Mouse (Mus musculus) lung, postnatal 4 days (tissue): ENCODE measurements around the gene Zfp667.
"Not testable (repeated sequence)": the region's sequence is repeated elsewhere in the genome, so short reads cannot be mapped to it uniquely, and the experiment has no call there.

Source experiments
- DNase-seq, 2 experiments: peaks; one replicate each; pipeline ENCODE4 v3.0.0; 2021

Zfp667 gene

GRCm38 (mm10) chr7:6285842-6286705, at the start of gene Zfp667:
Gene Zfp667 (plus strand): TSS chr7:6286579.
- peak; percentile 97 to 98 for DNase-seq

GRCm38 (mm10) chr7:6239787-6240186, 46.6 kb upstream of the Zfp667 start:
- no peak for DNase-seq

DNA sequence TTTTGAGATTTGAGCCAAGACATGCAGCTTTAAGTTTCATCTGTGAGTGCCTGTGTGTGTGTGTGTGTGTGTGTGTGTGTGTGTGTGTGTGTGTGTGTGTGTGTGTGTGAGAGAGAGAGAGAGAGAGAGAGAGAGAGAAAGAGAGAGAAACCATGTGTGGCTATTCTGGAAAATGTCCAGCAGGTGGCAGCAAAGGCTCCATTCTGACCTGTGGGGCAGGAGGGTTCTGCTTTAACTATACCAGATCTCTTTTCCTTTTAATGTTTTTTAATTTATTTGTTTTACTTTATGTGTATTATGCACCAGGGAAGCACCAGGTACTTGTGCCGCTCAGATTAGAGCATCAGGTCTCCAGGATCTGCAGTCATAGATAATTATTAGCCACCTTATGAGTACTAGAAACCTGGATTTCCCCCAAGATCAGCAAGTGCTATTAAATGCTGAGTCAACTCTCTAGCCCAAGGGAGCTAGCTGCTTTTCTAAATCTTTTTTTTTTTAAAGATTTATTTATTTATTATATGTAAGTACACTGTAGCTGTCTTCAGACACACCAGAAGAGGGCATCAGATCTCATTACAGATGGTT, 45.4 kb upstream of the Zfp667 start:
- peak in 1 of 2 experiments; percentile 49 for DNase-seq

DNA sequence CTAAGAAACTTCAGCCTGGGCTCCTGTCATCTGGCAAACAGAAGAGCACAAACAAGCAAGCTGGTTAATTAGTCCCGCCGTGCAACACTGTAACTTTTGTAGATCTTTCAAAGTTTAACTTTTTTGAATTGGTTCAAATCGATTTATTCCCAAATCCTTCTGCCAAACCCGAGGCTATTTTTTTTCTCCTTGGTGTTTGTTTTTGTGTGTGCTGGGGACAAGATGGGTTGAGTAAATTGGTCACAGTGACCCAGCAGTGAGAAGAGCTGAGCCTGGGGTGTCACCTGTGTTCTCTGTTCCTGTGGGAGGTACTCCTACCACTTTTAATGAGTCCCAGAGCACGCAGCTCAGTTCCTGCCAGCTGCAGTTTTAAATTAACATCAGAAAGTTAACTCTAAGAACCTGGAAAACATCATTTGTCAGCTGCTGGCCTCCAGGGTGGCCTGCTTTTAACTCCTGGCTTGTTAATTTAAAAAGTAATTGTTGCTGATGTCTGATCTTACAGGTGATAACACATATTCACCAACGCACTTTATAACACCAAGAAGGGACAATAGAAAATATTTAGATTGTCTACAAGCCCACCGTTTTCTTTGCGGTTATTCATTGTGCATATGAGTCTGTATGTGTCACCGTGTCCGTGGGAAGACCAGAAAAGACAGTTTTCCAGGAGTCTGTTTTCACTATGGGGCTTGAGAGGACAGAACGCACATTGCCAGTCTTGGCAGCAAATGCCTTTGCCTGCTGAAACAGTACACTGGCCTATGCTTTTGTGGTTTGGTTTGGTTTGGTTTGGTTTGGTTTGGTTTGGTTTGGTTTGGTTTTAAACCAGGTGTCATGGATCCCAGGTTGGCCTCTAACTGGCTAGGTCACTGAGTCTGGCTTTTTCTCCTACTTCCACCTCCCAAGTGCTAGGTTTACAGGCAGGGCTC, 41.8 kb upstream of the Zfp667 start:
- no peak for DNase-seq

DNA sequence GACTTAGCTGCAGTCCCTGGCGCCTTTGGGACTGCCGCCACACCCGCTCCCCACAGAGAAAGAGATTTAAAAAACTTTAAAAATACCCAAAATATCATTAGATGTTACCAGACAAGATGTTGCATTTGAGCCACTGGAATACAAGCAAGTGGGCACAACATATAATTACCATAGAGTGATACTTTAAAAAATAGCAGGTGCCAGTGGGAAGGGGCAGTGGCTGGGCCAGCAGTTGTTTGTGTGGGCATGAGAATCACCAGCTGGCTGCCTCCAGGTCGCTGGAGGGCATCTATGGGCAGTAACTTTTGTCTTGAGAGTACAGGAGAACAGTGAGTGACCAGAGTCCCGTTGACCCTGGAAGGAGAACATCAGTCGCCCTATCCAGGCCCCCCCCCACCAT, 34.0 kb upstream of the Zfp667 start, which contains the start of gene Epp13:
Gene Epp13, plus strand, starts transcription at position 301 of the 400 bp plus-strand sequence.
- no peak for DNase-seq

- no peak for DNase-seq
Measured at GRCm38 (mm10) chr7:6254451-6254850, 31.9 kb upstream of the Zfp667 start.

DNA sequence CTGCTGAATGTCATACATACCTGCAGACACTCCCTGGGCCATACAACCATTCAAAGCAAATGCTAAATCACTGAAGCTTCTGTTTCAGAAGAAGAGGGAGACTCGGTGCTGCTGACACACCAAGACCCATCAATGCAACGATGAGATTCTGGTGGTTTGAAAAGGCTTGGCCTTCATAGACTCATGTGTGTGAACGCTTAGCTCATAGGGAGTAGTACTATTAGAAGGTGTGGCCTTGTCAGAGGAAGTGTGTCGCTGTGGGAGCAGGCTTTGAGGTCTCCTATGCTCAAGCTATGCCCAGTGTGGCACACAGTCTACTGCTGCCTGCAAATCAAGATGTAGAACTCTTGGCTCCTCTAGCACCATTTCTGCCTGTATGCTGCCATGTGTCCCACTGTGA, 29.0 kb upstream of the Zfp667 start:
- no peak for DNase-seq

DNA sequence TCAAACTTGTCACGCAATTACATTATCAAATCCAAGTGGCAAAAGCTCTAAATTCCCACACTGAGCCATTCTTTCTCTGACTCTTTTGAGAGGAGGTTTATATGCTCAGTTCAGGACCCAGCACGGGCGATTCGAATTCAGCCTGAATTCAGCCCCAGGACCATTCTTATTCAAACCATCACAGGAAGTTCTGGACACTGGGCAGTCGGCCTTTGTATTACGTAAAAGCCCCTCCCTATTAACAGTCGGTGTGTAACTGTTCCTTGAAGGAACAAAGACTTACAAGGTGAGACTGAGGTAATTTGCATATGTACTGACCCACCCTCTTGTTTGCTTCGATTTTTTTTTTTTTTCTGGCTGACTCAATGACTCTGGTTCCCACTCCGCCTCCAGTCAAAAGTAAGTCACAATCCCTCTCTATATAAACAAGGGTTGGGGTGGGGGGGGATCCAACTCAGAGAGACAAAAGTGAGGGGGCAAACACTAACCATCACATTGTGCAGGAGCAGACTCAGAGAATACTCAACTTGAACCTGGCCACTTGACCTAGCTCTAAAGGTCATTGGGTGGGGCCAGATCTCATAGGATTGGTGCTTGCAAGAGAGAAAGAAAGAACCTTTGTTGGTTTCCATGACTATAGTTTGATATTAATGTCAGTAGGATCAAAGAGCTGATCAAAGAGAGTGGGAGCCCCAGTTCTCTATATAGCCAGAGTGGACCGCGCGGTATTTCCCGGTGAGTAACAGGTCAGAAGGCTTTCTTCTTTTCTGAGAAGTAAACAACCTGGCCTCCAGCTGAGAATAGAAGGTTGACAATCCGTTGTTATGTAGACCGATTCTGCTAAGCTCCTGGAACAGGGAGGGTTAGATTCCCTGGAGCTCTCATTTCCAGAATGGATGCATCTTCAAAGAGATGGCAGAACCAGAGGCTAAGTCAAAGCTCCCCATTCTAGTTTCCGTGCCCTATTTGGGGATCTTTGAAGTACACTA, 27.9 kb upstream of the Zfp667 start:
- DNase-seq: no peak

- not testable (repeated sequence) for DNase-seq
Measured at GRCm38 (mm10) chr7:6260004-6260403, 26.4 kb upstream of the Zfp667 start.

GRCm38 (mm10) chr7:6262120-6262519, 24.3 kb upstream of the Zfp667 start:
- DNase-seq: no peak

- DNase-seq: no peak
Measured at GRCm38 (mm10) chr7:6262984-6263383, 23.4 kb upstream of the Zfp667 start.

DNA sequence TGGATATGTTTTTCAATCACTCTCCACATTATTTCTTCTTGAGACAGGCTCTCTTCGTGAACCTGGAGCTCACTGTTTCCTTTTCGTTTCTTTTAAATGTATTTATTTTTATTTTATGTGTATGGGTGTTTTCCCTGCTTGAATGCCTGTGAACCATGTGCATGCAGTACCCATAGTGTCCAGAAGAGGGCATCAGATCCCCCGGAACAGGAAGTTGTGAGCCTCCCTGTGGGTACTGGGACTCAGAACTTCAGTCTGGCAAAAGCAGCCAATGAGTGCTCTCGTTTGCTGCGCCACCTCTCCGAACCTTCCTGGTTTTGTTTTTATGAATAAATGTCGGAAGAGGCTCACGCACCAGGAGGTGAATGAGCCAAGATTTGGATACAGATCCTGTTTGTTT, 20.7 kb upstream of the Zfp667 start:
- peak in 1 of 2 experiments; percentile 43 for DNase-seq

DNA sequence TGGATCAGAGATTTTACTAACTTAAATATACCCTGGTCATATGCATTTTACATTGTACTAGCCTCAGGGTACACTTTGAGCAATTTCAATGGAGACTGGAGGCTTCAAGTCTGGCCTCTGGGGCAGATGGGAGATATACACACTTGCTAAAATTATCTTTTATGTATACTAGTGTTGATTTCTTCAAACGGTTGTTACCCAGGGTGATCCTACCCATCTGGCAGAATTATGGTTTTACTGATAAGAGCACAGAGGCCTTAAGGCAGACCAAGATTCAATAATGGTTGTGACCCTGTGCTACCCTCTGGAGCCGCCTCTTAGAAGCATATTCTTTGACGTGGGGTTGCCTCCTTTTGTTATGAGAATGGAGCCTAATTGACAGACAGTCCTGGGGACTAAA, 8.5 kb upstream of the Zfp667 start:
- no peak for DNase-seq

DNA sequence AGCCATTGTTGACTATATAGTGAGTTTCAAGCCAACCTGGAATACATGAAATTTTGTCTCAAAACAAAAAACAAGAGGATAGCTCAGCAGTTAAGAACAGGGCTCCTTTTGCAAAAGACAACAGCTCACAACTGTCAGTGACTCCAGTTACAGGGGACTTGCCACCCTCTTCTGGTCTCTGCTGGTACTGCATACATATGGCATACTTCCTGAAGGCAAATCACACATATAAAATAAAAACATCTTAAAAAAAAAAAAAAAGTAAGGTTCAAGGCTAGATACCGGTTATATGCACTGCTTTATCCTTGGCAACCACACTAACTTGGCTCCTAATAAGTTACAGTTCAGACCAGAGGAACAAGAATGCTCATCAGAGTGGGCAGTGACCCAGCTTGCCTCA, 3.6 kb upstream of the Zfp667 start:
- peak; percentile 30 to 85 for DNase-seq

GRCm38 (mm10) chr7:6283451-6284075, 2.8 kb upstream of the Zfp667 start:
- peak; percentile 78 to 86 for DNase-seq

- DNase-seq: no peak
Measured at GRCm38 (mm10) chr7:6284442-6285012, 1.9 kb upstream of the Zfp667 start.

- no peak for DNase-seq
Measured at GRCm38 (mm10) chr7:6285366-6285765, 1.0 kb upstream of the Zfp667 start.

DNA sequence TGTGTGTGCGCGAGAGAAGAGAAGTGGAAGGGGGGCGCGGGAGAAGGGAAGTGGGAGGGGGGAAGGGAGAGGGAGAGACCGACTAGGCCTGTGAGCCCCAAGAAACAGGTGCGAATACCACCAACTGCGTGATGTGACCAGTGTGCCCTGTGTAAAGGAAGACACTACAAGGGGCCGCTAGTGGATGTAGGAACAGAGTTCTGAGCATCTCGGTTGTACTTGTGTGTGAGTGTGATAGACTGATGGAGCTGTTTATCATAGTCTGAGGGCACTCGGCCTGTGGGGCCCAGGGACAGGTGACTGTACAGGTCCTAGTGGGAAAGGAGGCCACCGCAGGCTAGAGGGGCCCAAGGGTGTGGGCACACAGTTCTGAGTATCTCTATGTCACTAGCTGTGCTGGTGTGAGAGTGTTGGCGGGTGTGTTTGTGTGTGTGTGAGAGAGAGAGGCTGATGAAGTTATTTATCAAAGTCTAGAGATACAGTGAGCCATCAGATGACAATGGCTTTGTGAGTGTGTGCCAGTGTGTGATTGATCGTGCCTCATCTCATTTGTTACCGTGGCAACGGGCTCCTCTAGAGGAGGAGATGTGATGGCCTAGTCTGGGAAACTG, 647 bp downstream of the Zfp667 start:
- DNase-seq: no peak

DNA sequence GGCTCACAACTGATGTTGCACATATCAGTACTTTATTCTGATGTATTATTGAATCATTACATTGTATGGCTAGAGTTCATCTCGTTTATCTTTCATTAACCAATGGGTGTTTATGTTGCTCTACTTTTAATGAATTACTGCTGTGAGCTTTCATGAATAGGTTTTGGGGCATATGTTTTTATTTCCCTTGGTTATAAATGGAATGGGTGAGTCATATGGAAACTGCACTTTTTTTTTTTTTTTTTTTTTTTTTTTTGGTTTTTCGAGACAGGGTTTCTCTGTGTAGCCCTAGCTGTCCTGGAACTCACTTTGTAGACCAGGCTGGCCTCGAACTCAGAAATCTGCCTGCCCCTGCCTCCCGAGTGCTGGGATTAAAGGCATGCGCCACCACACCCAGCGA, 4.7 kb downstream of the Zfp667 start:
- DNase-seq: not testable (repeated sequence)

DNA sequence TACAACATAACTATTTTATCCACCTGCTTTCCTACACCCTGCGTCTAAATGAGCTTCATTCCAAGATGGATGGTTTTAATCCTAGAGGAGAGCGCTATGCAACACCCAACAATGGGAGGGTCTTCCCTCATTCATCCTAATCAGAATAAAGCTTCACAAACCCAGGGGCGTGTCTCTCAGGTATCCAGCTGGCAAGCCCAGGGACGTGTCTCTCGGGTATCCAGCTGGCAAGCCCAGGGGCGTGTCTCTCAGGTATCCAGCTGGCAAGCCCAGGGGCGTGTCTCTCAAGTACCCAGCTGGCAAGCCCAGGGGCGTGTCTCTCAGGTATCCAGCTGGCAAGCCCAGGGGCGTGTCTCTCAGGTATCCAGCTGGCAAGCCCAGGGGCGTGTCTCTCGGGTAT, 14.4 kb downstream of the Zfp667 start:
- DNase-seq: peak in 1 of 2 experiments; percentile 33
